Mouse (Mus musculus) cerebellum, postnatal 4 days (tissue): ENCODE data around the gene Ubl7.

Experiments
- DNase-seq, 2 experiments: peaks; one replicate each; pipeline ENCODE4 v3.0.0; 2022; ENCODE audit warnings: low spot score in 2 of 2, mixed read lengths in 1 of 2

Gene Ubl7

DNA sequence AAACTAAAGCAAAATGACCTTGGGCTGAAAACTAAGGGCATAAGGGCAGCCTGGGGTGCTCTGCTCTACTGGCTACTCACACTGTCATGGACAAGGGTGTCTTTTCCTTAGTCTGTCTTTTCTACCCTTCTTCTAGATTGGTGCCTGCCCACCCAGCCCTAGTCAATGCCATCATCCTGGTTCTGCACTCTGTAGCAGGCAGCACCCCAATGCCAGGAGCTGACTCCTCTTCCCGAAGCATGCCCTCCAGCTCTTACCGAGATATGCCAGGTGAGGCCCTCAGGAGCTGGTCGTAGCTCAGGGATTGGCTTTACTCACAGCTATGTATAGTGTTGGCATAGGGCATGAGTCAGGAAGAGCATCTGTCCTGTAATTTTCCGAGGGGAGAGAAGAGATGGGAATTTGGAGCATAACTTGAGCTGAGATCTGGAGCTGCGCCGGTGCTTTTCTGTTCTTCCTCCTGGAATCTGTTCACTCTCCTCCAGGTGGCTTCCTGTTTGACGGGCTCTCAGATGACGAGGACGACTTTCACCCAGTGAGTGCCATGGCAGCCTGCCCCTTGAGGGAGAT is 10.8 kb downstream of the Ubl7 start:
- DNase-seq: no peak

DNA sequence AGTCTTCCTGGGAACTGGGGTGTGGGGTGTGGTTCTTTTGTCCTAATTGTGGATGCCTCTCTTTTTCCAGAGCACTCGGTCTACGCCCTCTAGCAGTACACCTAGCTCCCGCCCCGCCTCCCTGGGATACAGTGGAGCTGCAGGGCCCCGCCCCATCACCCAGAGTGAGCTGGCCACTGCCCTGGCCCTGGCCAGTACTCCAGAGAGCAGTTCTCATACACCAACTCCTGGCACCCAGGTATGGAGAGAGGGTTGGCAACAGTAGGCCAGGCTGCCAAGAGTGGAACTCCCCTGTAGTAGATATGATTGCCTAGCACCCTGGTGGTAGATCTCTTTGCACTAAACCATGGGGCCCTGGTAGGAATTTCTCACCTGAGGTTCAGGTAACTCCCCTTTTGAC is 11.6 kb downstream of the Ubl7 start:
- DNase-seq: no peak

DNA sequence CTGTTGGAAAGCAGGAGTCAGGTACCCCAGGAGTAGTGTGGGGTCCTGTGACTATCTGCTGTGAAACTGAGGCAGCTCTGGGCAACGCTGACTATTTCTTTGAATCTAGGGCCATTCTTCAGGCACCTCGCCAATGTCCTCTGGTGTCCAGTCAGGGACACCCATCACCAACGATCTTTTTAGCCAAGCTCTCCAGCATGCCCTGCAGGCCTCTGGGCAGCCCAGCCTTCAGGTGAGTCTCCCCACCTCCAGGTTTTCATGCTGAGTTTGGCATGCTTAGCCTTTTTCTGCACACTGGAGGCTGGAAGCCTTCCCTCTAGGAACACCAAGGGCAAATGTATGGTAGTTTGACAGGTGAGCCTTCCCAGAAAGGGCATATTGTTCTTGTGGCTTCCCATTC is 12.3 kb downstream of the Ubl7 start:
- no peak for DNase-seq

DNA sequence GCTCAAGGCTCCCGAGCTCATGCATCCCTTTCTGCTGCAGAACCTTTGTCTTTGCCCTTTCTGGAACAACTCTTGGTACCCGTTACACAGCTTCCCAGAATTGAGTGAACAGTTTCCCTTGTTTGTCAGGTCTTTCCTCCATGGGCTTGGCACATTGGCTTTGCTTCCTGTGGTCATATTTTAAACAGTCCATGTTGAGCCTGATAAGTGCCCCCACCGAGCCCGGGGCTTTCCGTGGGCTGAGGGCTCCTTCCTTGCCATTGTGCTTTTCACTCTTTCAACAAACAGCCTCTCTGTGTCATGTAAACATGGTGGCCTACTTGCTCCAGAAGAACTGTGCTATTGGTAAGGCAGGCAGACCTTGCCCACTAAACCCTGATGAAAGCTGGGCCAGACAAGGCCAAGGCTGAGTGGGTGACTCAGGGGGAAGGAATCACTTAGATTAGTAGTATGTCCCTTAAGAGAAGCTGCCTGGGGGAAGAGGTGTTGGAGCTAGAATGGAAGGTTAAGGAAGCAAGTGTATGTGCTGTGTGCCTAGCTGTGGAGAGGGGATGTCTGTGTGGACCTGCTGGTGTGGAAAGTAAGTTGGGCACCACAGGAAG is 20.5 kb downstream of the Ubl7 start:
- DNase-seq: no peak

DNA sequence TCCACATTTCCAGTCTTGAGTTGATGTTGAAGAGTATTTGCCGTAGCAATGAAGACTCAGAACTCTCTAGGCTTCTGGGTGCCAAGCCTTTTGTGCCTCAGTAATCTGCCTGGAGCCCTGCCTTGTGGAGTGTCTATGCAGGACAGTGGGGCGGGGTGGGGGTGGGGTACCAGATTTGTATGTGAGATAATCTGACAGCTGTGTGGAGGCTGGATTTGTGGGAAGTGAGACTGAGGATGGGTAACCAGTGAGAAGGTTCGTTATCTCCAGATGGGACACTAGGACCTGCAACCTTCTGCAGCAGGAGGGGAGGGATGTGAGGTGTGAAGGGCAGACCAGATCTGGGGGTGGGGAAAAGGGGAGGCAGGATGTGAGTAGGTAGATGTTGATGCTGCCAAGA is 21.5 kb downstream of the Ubl7 start:
- DNase-seq: no peak

DNA sequence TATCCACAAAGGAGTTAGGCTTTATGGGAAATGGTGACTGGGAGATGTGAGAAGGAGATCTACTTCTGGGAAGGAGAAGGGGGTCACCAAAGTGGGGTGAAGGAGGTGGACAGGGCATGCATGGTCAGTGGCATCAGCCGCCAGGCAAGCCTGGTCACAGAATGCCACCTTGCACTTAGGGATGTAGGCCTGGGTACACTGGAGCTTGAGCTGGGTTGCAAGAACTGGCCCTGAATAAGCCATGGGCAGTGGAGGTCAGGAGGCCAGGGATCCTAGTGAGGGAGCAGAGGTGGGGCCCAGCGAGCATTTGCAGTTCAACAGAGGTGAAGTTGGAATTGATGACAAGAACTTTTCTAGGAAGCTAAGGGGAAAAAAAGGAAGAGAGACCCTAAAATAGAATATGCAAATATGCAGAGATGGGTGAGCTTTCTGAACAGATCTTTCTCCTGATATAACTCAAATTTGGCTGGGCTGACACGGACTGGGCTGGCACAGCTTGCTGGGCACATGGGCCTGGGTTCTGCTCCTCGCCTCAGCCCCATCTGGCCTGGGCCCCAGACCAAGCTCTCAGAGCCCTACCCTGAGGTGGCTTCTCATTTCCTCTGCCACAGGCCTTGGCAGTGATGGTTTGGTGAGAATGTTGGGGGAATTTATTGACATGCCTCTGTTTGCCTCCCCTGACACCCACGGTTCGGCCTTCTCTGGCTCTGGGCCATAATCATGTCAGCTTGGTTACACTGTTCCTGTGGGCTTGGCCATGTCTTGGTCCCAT is 22.2 kb downstream of the Ubl7 start:
- DNase-seq: peak in 1 of 2 experiments; percentile 47

DNA sequence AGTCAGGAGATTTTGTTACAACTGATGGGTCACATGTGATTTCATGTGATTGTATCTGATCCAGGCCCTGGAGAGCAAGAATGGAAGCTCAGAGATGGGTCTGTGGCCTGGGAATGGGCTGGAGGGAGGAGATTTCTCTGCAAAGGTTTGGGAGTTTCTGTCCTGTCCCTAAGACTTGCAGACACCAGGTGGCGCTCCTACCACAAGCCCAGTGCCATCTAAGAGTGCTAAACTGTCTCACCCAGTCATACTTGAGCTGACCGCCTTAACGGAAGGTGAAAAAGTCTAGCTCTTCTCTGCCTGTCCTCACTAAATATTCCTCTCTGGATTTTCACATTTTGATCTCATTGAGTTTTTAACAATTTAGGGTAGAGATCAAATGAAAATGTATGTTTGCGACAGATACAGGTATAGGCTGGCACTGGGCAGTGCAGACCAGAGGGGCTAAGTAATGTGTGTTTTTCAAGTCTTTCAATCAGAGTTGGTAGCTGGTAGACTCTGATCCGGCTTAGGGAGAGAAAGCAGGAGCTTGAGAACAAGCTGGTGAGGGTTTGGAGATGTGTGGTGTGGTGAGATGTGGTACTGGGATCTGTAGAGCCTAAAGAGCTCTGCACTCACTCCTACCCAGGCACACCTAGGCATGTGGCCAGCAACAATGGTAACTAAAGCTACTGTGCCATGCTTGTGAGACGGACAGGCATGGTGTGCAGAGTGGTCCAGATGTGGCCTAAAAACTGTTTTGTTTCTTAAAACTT is 25.1 kb downstream of the Ubl7 start:
- DNase-seq: peak; percentile 89 to 92

DNA sequence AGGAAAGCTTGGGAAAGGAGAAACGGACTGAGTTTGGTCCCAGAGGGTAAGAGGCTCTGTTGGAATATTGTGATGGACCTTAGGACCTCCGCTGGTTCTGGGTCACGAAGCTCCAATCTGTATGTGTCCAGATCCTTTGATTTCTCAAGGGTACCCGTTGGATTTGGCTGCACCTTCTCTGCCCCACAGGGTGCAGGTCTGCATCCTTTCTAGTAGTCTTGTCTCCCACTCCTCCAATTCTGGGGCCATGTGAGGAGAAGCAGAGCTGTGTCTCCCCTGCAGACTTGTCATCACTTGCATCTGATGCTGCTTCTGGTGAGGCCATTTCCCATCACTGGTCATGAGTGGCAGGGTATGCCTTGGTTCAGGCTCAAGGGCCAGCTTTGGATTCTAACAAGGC is 26.4 kb downstream of the Ubl7 start:
- no peak for DNase-seq

DNA sequence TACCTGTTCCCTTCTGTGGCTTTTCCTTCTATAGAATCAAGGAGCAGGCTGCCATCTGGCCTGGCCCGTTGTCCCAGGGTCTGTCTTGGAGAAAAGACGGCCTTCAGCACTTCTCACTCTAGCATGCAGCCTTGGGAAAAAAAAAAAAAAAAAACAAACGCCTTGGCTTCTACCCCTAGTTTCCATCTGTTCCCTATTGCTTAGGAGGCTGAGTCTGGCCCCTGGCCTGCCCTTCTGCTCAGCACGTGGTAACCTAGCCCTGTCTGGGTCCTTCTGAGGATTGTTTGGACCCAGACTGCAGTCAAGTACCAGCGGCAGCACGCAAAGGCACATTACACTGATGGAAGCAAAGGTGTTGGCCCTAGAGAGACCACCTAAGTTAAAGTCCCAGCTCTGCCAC is 26.9 kb downstream of the Ubl7 start:
- no peak for DNase-seq

DNA sequence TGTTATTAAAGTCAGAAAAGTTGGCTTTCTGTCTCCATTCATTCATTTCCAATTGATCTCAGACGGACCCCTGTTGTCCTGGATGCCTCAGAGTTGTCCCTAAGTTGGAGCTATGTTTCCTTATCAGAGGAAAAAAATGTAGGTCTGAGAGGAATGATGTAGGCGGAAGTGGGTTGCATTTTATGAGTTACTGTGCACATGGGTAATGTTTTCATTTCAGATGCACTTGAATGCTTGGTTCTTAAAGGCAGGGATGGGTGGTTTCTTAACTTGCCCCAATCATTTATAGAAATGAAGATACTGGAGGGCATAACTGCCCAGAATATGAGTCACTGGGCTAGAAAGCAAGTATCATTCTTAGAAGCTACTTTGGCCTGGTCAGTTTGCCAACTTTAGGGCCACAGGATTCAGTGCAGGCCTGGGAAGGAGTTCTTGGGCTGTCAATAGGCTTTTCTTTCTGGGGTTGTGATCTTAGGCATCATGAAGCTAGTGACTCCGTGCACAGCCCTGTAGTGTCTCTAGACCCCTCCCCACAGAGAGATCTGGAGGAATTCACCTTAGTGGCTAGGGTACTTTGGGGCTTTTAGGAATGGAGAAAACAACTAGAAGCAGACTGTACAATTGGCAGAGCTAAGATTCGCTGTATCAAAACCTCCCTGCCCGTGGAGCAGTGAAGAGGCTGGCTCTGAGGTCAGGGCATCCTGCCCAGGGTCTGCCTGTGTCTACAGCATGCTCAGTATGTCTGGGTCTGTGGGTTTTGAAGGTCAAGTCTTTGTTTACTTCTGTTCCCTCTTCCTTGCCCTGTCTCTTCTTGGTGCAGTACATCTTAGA is 27.7 kb downstream of the Ubl7 start:
- peak in 1 of 2 experiments; percentile 15 for DNase-seq

DNA sequence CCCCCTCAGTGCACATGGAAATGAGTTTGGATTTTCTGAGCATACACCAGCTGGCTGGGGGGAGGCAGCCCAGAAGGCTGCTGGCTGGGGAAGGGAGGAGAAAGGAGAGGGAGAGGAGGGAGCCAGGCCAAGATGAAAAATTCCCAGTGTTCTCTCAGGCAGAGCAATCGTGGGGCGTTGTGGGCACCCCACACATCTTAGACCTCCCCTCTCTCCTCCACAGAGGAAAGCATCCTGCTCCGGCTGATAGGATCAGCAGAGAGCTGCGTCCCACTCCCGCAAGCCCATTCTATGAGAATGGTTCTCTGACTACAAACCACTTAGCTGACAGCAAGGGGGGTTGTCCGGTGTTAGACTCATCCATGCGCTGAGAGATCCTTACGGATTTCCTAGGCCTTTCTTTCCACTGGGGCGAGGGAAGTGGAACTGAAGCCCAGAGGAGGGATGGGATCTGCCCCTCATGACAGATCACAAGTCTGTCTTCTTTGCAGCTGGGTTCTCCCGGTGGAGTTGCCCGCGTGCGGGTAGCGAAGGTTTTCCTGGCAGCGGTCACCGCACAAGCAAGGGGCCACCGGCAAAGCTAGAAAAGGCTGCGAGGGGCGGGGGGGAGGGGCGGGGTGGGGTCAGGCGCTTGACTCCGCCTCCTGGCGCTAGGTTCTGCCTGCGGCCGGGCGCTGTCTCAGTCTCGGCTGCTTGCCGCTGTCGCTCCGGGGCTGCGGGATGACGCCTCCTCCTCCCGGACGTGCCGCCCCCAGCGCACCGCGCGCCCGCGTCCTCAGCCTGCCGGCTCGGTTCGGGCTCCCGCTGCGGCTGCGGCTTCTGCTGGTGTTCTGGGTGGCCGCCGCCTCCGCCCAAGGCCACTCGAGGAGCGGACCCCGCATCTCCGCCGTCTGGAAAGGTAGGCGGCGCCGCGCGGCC is 28.9 kb downstream of the Ubl7 start, which contains the start of gene Sema7a:
Gene Sema7a, plus strand, starts transcription at position 682 of the 918 bp plus-strand sequence.
- peak; percentile 53 to 79 for DNase-seq

DNA sequence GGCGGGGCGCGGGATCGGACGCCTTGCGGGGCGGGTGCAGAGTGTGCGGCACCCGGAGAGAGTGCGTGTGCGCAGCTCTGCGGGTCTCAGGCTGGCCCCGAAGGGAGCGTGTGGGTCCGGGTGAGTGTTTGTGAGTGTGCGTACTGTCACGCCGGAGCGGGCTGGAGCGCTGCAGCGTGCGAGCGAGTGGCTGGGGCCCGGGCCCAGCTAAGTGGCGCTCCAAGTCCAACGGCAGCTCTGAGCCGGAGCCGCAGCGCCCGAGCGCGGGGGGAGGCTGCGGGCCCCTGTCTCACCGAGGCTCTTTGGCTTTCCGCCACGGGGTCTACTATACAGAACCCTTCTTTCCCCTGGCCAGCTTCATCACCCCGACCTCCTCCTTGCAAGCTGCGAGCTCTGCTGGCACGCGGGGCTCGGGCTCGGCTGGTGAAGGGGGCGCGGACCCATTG is 29.6 kb downstream of the Ubl7 start:
- peak in 1 of 2 experiments; percentile 66 for DNase-seq

DNA sequence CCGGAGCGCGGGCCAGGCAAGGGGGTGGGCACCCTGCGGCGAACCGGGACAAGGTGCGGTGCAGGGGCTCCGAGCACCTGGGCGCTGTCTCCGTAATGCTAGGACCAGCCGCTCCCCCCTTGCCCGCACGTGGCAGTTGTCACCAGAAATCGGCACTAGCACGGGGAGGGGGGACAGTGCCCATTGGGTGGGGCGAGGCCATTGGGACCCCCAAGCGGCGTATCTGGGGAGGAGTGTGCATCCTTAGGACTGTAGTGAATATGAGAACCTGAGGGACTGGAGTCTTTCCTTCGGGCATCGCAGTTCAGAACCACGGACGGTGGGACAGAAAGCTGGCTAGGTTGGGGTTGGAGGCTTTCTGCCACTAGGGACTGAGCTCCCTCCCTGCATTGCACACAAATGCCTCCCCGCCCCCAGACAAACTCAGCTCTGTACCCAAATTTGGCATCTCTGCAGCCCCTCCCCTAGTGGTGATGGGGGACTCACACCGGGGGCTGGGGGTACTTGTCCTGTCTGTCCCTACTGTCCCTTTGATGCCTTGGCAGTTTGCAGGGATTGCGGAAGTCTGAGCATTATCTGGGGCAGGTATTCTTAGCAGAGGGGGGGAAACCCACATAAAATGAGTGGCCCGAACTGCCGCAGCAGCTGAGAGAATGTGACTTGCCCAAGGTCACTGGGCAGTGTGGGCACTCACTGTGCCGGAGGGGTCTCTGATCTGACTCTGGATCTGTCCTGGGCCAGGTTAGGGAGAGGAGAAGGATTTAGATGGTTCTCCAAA is 30.3 kb downstream of the Ubl7 start:
- DNase-seq: no peak

DNA sequence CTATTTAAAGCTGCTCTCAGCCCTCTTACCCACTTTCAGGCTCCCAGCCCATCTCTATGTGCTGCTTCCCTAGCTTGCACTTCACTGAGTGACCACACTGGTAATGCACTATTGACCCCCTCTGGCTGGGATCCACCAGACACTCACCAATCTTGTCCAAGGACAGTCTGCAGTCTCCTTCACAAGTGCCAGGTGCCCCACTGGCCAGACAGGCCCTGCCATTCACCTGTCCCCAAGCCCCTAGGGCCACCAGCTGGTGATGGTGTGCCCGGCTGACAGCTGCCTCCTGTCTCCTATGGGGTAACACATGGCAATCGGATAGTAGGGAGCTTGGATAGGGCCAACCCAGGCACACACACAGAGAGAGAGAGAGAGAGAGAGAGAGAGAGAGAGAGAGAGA is 31.3 kb downstream of the Ubl7 start:
- DNase-seq: peak in 1 of 2 experiments; percentile 64

DNA sequence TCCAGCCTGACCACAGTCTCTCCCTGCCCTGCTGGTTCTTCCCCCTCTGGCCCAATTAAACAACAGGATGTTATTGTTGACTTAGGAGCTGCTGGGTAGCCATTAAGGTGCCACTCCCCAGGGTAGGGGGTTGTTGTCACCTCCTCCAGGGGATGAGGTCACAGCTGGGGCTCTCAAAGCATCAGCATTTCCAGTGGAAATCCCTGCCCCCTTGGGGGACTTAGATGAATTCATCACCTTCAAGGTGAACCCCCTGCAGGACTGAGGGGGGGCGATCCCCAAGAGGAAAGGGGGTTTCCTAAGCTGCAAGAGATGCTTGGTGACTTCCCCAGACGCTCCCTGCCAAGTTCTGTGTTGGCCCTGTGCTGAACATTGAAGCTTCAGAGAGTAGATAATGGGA is 32.3 kb downstream of the Ubl7 start:
- no peak for DNase-seq

DNA sequence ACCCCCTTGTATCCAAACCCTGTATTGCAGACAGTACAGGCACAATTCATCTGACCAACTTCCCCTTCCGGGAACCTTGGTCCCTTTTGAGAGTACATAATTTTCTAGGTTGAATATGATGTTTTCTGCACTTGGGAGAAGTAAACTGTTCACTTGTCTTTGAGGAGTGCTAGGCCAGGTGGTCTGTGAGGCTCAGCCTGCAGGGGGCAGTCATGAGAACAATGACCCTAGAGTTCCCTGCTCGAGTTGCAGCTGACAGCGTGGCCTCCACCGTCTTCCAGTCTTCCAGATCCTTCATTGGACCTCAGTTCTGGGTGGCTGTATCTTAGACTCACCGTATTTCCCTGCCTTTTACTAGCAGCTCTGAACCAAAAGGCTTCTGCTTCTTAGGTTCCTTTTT is 33.8 kb downstream of the Ubl7 start:
- peak in 1 of 2 experiments; percentile 73 for DNase-seq

DNA sequence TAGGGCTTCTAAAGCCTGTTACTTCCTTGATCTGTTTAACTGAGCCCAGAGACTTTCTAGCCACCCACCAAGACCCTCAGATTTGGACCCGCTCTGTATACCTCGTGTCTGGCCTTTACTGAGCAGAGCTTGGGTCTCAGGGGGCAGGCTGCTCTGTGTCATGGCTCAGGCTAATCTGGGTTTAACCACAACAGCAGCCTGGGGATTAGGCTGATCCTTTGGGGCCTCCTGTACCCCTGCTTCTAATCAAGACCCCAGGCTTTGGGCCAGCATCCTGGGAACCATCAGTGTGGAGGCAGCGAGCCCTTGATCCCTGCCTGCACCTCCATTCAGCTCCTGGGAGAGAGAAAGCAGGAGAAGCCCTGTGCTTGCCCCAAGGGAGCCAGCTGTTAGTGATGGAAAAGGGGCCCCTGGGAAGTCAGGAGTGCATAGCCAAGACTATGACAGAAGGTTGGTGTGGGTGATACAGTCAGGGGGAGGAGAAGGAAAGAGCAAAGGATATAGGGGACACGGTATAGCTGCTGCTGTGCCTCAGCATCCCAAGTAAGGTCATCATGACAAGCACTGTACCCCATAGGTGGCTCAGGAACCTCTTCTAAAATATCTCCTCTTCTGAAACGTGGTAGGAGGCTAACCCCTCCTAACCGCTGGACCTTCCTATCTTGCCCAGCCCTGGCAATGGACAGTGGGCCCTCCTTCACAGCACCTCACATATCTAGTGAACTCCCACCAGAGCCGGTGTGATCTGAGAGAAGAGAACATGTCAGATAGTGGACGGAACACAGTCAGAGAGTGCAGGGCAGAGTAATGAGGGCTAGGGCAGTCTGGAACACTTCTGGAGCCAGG is 35.2 kb downstream of the Ubl7 start:
- DNase-seq: no peak

DNA sequence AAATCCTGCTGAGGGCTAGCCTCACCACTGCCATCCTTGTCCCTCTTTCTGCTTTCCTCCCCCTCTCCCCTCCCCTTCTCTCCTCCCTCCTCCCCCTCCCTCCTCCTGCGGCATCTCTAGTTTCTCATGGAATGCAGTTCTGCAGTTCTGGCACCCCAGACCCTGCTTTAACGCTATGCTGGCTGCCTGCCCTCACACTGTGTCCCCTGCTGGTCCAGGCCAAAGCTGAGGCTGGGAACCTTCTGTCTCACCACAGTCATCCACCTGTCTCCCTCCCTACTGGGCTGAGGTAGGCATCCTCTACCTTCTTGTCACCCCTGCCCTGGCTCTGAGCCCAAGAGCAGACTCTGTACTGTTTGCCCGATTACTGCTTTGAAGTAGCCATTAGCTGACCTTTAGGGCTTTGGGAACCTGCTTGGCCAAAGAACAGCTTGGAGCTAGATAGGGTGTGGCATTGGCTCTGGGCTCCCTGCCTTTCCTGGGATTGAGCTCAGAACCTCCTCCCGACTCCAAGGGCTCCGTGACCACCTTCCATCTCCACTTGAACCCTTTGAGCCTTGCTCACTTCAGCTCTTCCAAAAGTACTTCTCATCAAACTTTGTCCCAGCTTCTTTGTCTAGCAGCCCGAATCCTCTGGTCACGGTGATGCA is 36.7 kb downstream of the Ubl7 start:
- DNase-seq: no peak
